Mouse (Mus musculus) heart, adult 2 months (tissue): ENCODE data around the gene Mecr. TPM values are rescaled to one million over a fixed set of nuclear protein-coding genes. Genes with fewer than 3 reads are reported as not detected.
"Not testable (repeated sequence)": the region's sequence is repeated elsewhere in the genome, so short reads cannot be mapped to it uniquely, and the experiment has no call there.

Source experiments
- DNase-seq, 2 experiments: peaks; one replicate each; pipeline ENCODE4 v3.0.0; 2021
- H3K27ac ChIP-seq: fragments of 200-600 bp; 2 replicates; pipeline ENCODE4 v1.8.1; 2022
- H3K27me3 ChIP-seq: fragments of 200-500 bp; 2 replicates; pipeline ENCODE4 v1.6.1; 2012; ENCODE audit warnings: mild to moderate bottlenecking, low read length, inconsistent platforms, mixed read lengths; ENCODE audit not compliant: control insufficient read depth, insufficient read depth
- H3K36me3 ChIP-seq: fragments of 200-500 bp; 2 replicates; pipeline ENCODE4 v1.6.1; 2012; ENCODE audit warnings: low read length, inconsistent platforms; ENCODE audit not compliant: control insufficient read depth, insufficient read depth
- H3K4me1 ChIP-seq: fragments of 200-500 bp; 2 replicates; pipeline ENCODE4 v1.6.1; 2011; ENCODE audit warnings: low read length; ENCODE audit not compliant: control insufficient read depth, insufficient read depth
- H3K4me3 ChIP-seq: fragments of 200-600 bp; 2 replicates; pipeline ENCODE4 v1.8.1; 2022
- H3K79me2 ChIP-seq: fragments of 200-500 bp; replicated peaks from 2 replicates; pipeline ENCODE4 v1.6.1; 2012; ENCODE audit warnings: mild to moderate bottlenecking, inconsistent platforms, low read length, moderate library complexity, mixed read lengths; ENCODE audit not compliant: control insufficient read depth, insufficient read depth
- H3K9ac ChIP-seq: fragments of 200-500 bp; 2 replicates; pipeline ENCODE4 v1.6.1; 2012; ENCODE audit warnings: low read depth, mild to moderate bottlenecking, control low read depth, inconsistent platforms, low read length, mixed read lengths
- CTCF ChIP-seq: fragments of 200-600 bp; IDR thresholded peaks from 2 replicates; pipeline ENCODE4 v1.8.1; 2022; ENCODE audit warnings: antibody characterized with exemption, mild to moderate bottlenecking, moderate library complexity
- EP300 ChIP-seq: fragments of 200-500 bp; IDR thresholded peaks from 2 replicates; pipeline ENCODE4 v1.6.1; 2011; ENCODE audit warnings: low read depth, low read length, control low read depth; ENCODE audit not compliant: insufficient read depth
- POLR2A ChIP-seq: fragments of 200-500 bp; IDR thresholded peaks from 2 replicates; pipeline ENCODE4 v1.6.1; 2011; ENCODE audit warnings: mild to moderate bottlenecking, low read depth, low read length, control low read depth; ENCODE audit not compliant: insufficient read depth
- WGBS: fragments of 180-500 bp; shearing (Covaris S2); methylation state at CpG from one replicate; pipeline ENCODE4 v1.1.7; 2018; 5-methylcytosine and 5-hydroxymethylcytosine counted together
- intact Hi-C: fragments of 180-260 bp; cut with DNase I; formaldehyde crosslinking; loops from one replicate; pipeline ENCODE4 v1.15.1; 2025
- long read RNA-seq: library from polyadenylated mRNA; stranded (forward); transcript quantifications from one replicate; pipeline ENCODE4 v2.0.0, GENCODE M21; 2021
- polyA plus RNA-seq: library from polyadenylated mRNA; depleted of rRNA; stranded (reverse); fragments of >200 nt; gene quantifications from 2 replicates; pipeline ENCODE4 v1.2.3, GENCODE M21; 2012; rRNA removed
- total RNA-seq, 2 experiments: library from RNA; stranded (reverse); gene quantifications; 2 replicates each; pipeline ENCODE4 v1.2.3; 2021

Gene Mecr
- total RNA-seq: 10 to 100 TPM; 27.7 to 28.3 TPM
- 28.1 and 32.9 TPM in 2 replicates for polyA plus RNA-seq
- long read RNA-seq, transcript Mecr-201 (10 exons, 1,337 nt): major isoform, 13 of 17 reads
- long read RNA-seq, partial matches to known transcripts: 1 of 17 reads
- long read RNA-seq, other reads (novel, unspliced or antisense): 3 of 17 reads

DNA sequence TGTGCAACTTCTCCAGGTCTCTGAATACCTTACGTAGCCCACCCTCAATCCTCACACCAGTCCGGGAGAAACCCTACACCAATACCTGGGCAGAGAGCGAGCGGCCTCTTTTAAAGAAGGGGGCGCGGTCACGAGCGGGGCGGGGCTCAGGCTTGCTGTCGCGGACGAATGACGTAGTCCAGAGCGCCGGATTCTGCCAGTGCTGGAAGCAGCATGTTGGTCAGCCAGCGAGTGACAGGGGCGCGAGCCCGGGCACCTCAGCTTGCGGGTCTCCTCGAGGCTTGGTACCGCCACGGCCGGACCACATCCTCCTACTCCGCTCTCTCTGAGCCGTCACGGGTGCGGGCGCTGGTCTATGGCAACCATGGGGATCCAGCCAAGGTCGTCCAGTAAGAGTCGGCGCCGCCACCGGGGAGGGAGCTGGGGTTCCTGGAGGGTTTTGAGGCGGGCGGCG is at the start of gene Mecr:
TSS of gene Mecr (plus strand) at position 181 of the 454 bp plus-strand sequence.
- TF ChIP-seq POLR2A: peak; percentile 72
- no peak for TF ChIP-seq CTCF
- intact Hi-C loops: loop anchor here (5.0 kb wide), 1 partner anchor 1051 kb away; the partner anchor contains the start of gene Sdc3
- Histone ChIP-seq H3K4me1 (no peaks in the 10 kb centered on the region; the same call in 1 of the 2 replicates), H3K4me3 (peak within 1 kb of the TSS; percentile 79), H3K27ac (peak within 1 kb of the TSS; percentile 55), H3K36me3 (no peaks in the 10 kb centered on the region), H3K79me2 (no peaks in the 10 kb centered on the region), H3K9ac (peak within 1 kb of the TSS; percentile 84), H3K27me3 (no peaks in the 10 kb centered on the region)
- under 1% methylated on average over 37 of the region's 37 CpGs for WGBS
- peak; percentile 91 to 95 for DNase-seq

DNA sequence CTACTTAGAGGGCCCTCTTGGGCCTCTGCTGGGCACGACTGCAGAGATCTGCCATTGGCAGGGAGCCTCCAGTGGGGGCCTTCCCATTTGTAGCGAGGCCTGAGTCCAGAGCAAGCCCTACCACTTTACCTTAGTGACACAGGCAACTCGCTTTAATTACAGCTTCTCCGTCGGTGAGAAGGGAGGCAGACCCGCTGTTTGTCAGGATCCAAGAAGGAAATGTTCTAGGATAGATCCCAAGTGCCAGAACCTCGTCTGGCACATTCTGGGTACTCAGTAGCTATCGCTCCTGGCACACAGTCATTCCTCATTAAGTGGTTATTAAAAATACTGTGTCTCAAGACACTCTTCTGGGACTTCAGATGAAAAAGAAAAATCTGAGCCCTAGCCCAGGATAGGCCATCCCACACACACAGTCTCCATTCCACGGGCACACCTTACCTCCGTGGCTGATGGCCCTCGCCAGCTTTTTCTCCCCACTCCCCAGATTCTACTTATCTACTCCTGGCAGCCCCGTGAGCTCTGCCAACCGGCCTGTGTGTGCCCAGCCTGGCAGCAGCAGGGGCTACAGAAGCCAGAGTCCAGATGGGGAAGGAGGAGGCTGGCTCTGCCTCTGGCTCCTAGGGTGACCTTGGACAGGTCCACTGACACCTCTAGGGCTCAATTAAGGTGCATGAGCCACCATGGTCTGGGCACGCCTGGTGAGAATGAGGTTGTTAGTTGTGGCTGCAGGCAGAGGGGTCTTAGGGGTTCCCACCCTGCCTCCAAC is 46.8 kb upstream of the Mecr start:
- no peak overlapping the region for H3K27ac ChIP-seq
- intact Hi-C loops: loop anchor here (5.0 kb wide), 1 partner anchor 824 kb away; no protein-coding TSS in a partner anchor
- DNase-seq: peak in 1 of 2 experiments; percentile 58
- H3K4me3 ChIP-seq: no peak overlapping the region
- TF ChIP-seq POLR2A: no peak
- no peak for TF ChIP-seq CTCF
- no peak for TF ChIP-seq EP300
- no peaks in the 10 kb centered on the region for H3K4me1 ChIP-seq
- H3K36me3 ChIP-seq: no peaks in the 10 kb centered on the region
- WGBS: 49% methylated on average over 14 of the region's 14 CpGs
- no peak overlapping the region for H3K9ac ChIP-seq
- no peaks in the 10 kb centered on the region for H3K79me2 ChIP-seq
- H3K27me3 ChIP-seq: no peaks in the 10 kb centered on the region

DNA sequence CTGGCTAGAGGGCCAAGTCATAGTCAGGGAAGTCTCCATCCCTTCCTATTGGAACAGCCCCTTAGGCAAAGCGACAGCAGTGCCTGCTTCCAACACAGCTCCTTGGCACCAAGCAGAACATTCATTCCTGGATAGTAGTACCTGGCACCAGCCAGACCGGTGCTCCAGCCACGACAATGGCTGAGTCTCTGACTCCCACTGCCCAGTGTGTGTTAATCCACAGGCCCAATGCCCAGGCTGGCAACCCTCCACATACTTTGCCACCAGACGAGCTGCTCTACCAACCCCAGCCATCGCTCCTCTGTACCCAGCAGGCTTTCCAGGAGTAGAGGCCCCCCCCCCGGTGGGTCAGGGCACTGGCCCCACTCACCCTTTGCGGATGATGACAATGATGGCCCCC is 45.8 kb upstream of the Mecr start:
- Histone ChIP-seq H3K4me1 (no peaks in the 10 kb centered on the region), H3K36me3 (no peaks in the 10 kb centered on the region), H3K27me3 (no peaks in the 10 kb centered on the region), H3K9ac (no peak overlapping the region), H3K27ac (no peak overlapping the region), H3K4me3 (no peak overlapping the region), H3K79me2 (no peaks in the 10 kb centered on the region)
- TF ChIP-seq POLR2A (no peak), EP300 (no peak), CTCF (no peak)
- intact Hi-C loops: loop anchor here (5.0 kb wide), 1 partner anchor 825 kb away; no protein-coding TSS in a partner anchor
- 59% methylated on average over 7 of the region's 7 CpGs for WGBS
- peak; percentile 64 to 82 for DNase-seq

DNA sequence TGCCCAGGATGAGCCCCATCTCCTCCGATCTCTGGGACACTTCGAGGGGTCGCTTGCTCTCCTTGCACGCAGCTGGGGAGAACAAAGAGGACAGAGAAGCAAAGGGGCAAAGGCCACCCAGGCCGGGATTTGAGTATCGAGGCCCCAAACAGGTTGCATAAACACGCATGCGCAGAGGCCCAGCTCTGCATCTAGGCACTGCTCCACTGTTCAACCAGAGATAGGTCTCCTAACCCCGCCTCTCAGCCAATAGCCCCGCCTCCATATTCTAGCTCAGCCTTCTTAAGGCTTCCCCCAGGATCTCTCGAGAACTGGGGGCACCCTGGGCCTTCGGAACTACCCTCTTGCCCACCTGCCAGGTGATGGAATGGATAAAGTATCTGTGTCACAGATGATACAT is 45.4 kb upstream of the Mecr start:
- Histone ChIP-seq H3K4me3 (no peak overlapping the region), H3K79me2 (no peaks in the 10 kb centered on the region), H3K4me1 (no peaks in the 10 kb centered on the region), H3K27me3 (no peaks in the 10 kb centered on the region), H3K27ac (no peak overlapping the region), H3K9ac (no peak overlapping the region), H3K36me3 (no peaks in the 10 kb centered on the region)
- intact Hi-C loops: loop anchor here (5.0 kb wide), 1 partner anchor 826 kb away; no protein-coding TSS in a partner anchor
- WGBS: 73% methylated on average over 12 of the region's 12 CpGs
- TF ChIP-seq POLR2A: no peak
- TF ChIP-seq CTCF: no peak
- no peak for TF ChIP-seq EP300
- DNase-seq: no peak

DNA sequence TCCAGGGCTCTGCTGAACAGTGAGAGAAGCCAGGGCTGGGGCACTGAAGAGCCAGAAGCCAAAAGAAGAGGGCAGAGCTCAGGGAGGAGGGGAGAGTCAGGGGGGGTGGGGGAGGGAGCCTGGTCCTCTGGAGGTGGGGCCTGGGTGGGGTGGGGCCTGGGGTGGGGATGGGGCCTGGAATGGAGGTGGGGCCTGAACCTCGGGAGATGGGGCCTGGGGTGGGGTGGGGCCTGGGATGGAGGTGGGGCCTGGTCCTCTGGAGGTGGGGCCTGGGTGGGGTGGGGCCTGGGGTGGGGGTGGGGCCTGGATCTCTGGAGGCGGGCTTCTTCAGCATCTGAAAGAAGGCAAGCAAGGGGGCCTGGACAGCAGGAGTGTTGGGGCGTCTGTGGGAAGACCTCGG is 44.3 kb upstream of the Mecr start:
- DNase-seq: no peak
- 86% methylated on average over 3 of the region's 4 CpGs for WGBS
- Histone ChIP-seq H3K9ac (no peak overlapping the region), H3K4me3 (no peak overlapping the region), H3K79me2 (no peaks in the 10 kb centered on the region), H3K27ac (no peak overlapping the region), H3K4me1 (no peaks in the 10 kb centered on the region), H3K36me3 (no peaks in the 10 kb centered on the region), H3K27me3 (no peaks in the 10 kb centered on the region)
- intact Hi-C loops: loop anchor here (5.0 kb wide), 1 partner anchor 827 kb away; no protein-coding TSS in a partner anchor
- TF ChIP-seq EP300 (no peak), CTCF (no peak), POLR2A (no peak)

DNA sequence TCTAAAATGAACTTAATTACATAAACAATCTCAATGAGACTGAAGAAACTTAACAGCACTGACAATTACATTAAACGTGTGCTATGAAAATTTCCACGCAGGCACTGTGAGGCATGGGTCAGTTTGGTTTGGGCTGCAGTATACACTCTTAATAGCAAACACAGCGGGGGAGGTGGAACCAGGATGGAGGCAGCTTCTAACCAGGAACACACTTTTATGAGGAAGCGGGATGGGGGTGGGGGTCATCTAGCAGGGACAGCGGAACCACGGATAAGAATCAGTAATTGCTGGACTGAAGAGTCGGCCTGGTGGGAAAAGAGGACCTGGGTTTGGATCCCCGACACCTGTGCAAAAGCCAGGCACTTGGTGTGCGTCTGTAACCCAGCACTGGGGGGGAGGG is 39.4 kb upstream of the Mecr start:
- intact Hi-C loops: no loop called here
- TF ChIP-seq POLR2A (no peak), EP300 (no peak)
- Histone ChIP-seq H3K4me3 (no peak overlapping the region), H3K27ac (no peak overlapping the region), H3K4me1 (no peaks in the 10 kb centered on the region), H3K27me3 (no peaks in the 10 kb centered on the region), H3K79me2 (no peaks in the 10 kb centered on the region), H3K36me3 (no peaks in the 10 kb centered on the region), H3K9ac (no peak overlapping the region)
- 62% methylated on average over 9 of the region's 9 CpGs for WGBS
- no peak for DNase-seq

DNA sequence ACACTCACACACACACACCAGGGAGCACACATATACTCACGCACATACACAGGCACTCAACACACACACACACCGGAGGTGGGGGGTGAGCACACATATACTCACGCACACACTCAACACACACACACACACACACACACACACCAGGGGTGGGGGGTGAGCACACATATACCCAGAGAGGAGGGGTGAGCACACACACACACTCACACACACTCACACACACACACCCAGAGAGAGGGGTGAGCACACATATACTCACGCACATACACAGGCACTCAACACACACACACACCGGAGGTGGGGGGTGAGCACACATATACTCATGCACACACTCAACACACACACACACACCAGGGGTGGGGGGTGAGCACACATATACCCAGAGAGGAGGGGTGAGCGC is 38.5 kb upstream of the Mecr start:
- H3K9ac ChIP-seq, H3K27me3 ChIP-seq, H3K27ac ChIP-seq, H3K4me3 ChIP-seq, H3K79me2 ChIP-seq, H3K4me1 ChIP-seq, intact Hi-C loops, DNase-seq, H3K36me3 ChIP-seq: not testable (repeated sequence)
- 89% methylated on average over 5 of the region's 6 CpGs for WGBS
